Mouse (Mus musculus): ENCODE results near the gene Ralb.

GRCm38 (mm10) chr1:119530941-119531340, 26.3 kb upstream of the Ralb start:
- TF ChIP-seq CTCF (IDR thresholded peaks at IDR 0.05; ENCODE audit: insufficient read depth, low read depth, low read length): no peak
- TF ChIP-seq POLR2A (IDR thresholded peaks at IDR 0.05; ENCODE audit: insufficient read depth, low read depth, low read length): no peak

Data from olfactory bulb, adult 2 months (tissue).